Mouse (Mus musculus) adrenal gland, postnatal 14 days (tissue): ENCODE data around the gene Dctn2. TPM values are rescaled to one million over a fixed set of nuclear protein-coding genes. Genes with fewer than 3 reads are reported as not detected.
A peak's percentile ranks its signal among the peaks of the same experiment; 100 is the strongest.
"Not testable (repeated sequence)": the region's sequence is repeated elsewhere in the genome, so short reads cannot be mapped to it uniquely, and the experiment has no call there.

Source experiments
- DNase-seq: peaks from one replicate; pipeline ENCODE4 v3.0.0; 2021; ENCODE audit warnings: mixed read lengths
- total RNA-seq: library from RNA; stranded (reverse); gene quantifications from 2 replicates; pipeline ENCODE4 v1.2.3, GENCODE M21; 2021

Gene Dctn2
- total RNA-seq, 1 experiment from 2014 or later: 142 TPM

- DNase-seq: not testable (repeated sequence)
These were observed 48.8 kb downstream of the Dctn2 start for GRCm38 (mm10) chr10:127314950-127315349.

DNA sequence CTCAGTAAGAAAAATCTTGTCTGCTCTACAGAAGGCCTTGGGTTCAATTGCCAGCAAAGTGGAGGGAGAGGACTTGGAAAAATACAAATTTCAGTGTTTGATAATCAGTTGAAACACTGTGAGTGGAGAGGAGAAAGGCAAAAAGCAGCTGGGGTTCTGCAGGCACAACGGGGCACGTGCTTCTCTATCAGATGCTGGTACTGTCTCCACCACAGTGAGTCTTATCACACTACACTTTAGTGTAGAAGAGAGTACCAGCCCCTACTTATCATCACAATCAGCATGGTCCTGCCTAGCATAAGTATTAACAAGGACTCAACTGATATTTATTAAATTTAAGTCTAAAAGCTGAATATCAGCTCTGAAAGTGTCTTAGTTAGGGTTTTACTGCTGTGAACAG is 51.1 kb downstream of the Dctn2 start:
- DNase-seq: no peak

GRCm38 (mm10) chr10:127318009-127318408 is 51.8 kb downstream of the Dctn2 start:
- no peak for DNase-seq

- no peak for DNase-seq
These were observed 53.8 kb downstream of the Dctn2 start for GRCm38 (mm10) chr10:127319969-127320368.

GRCm38 (mm10) chr10:127321621-127322020 is 55.5 kb downstream of the Dctn2 start, which contains the start of gene Arhgap9:
Arhgap9 (plus strand) TSS chr10:127321964.
- DNase-seq: no peak

DNA sequence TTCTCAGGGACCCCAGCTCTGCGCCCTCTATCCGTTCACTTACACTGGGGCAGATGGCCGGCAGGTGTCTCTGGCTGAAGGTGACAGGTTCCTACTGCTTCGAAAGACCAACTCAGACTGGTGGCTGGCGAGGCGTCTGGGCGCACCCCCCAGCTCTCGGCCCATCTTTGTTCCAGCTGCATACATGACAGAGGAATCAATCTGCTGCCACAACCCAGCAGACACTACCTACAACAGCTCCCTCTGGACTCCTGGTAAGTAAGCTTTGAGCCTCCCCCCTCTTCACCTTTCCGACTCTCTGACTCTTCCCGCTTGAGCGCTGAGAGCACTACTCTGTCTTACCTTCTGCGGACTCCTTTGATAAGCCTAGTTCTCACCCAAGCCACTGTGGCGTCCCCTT is 56.0 kb downstream of the Dctn2 start:
- DNase-seq: no peak

- DNase-seq: no peak
These were observed 56.5 kb downstream of the Dctn2 start for GRCm38 (mm10) chr10:127322669-127323068.

DNA sequence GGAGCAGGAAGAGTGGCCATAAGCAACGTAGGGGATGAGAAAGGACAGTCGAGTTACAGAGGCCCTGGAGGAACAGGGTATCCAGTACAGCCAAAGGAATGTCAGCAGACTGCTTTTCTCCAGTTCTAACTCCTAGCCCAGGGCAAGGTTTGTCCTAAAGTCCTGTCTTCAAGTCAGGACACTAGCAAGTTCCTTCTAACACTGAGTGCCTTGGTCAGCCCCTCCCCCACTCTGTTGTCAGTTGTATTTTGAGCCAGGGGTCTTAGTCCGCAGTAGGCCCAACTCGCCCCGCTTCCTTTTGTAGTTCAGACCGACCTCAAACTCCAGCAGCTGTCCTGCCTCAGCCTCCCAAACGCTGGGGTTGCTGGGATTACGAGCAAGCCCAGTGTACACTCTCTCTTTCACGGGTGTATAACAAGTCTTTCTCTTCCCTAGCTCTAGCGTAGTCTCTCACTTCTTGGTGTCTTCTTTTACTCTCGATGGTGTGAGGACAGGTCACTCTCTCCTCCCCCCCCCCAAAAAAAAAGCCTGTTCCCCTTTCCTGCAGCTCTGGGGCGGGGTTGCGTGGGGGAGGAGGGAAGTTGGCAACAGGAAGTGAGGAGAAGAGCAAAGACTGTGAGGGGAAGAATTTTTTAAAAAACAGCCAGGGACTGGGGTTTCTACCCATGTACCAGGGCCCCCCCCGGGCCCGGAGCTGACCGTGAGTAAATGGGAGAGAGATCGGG is 57.1 kb downstream of the Dctn2 start:
- DNase-seq: no peak

DNA sequence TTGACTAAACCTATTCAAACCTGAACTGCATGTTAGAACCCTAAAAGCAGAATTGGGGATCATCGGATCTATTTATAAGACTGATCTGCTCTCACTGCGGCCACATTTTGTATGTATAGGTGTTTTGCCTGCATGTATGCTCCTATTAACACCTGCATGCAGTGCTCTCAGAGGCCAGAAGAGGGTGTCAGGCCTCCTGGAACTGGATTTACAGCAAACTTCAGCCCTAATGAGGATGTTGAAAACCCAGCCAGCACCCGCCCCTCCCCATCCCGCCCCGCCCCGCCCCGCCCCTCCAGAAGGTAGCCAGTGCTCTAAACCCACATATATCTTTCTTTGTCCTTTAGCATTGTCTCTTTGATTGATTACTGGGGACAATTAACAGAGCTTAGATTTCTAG is 58.3 kb downstream of the Dctn2 start:
- peak; percentile 62 for DNase-seq

- no peak for DNase-seq
These were observed 59.4 kb downstream of the Dctn2 start for GRCm38 (mm10) chr10:127325454-127326016.

GRCm38 (mm10) chr10:127326017-127326801 is 60.0 kb downstream of the Dctn2 start:
- DNase-seq: peak; percentile 54

- peak; percentile 52 for DNase-seq
These were observed 60.7 kb downstream of the Dctn2 start for GRCm38 (mm10) chr10:127326828-127327227.

DNA sequence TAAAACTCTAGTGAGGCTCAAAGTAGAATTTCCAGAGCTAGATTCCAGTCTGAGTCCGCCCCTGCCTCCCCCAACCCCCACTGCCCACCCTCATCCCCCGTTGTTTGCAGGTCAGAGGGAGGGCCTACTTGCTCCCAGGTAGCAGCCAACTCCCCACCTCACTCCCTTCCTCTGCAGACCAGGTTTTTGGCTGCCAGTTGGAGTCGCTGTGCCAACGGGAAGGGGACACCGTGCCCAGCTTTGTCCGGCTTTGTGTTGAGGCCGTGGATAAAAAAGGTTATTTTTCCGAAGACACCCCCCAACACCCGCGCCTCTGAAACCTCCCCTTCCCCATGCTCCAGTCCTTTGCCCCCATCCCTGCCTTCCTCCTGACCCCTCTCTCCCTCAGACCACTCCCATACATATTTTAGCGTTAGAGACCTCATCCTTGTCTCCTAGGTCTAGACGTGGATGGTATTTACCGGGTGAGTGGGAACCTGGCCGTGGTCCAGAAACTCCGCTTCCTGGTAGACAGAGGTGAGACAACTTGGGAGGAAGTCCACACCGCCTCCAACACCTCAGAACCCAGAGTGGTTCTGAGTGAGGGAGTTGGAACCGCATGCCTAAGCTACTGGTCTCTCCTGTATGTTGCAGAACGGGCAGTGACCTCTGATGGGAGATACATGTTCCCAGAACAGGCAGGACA is 61.4 kb downstream of the Dctn2 start:
- DNase-seq: no peak

GRCm38 (mm10) chr10:127330212-127330611 is 64.0 kb downstream of the Dctn2 start:
- DNase-seq: no peak

Other genes with a start within 250 kb of the Dctn2 start
- gene Tsfm, start 235.5 kb upstream of the Dctn2 start, total RNA-seq: 57.6 and 58.7 TPM in 2 replicates
- gene Mettl1, start 225.0 kb upstream of the Dctn2 start, total RNA-seq: 12.4 and 18.1 TPM in 2 replicates
- gene Eef1akmt3, start 224.9 kb upstream of the Dctn2 start, total RNA-seq: 0.15 and 0.23 TPM in 2 replicates
- 0.26 and 0.41 TPM in 2 replicates for gene Cyp27b1, start 218.1 kb upstream of the Dctn2 start, total RNA-seq
- gene March9, start 206.2 kb upstream of the Dctn2 start, total RNA-seq: 6.2 and 8.0 TPM in 2 replicates
- gene Cdk4, start 202.8 kb upstream of the Dctn2 start, total RNA-seq: 242 and 253 TPM in 2 replicates
- gene Tspan31, start 196.1 kb upstream of the Dctn2 start, total RNA-seq: 76.3 and 96.5 TPM in 2 replicates
- 6.9 and 14.3 TPM in 2 replicates for gene Agap2, start 191.1 kb upstream of the Dctn2 start, total RNA-seq
- gene Os9, start 145.2 kb upstream of the Dctn2 start, total RNA-seq: 97.9 and 108 TPM in 2 replicates
- gene B4galnt1, start 101.1 kb upstream of the Dctn2 start, total RNA-seq: 14.6 and 24.7 TPM in 2 replicates
- gene Slc26a10, start 85.7 kb upstream of the Dctn2 start, total RNA-seq: 10.4 and 10.8 TPM in 2 replicates
- 22.3 and 28.5 TPM in 2 replicates for gene Arhgef25, start 76.3 kb upstream of the Dctn2 start, total RNA-seq
- gene Dtx3, start 70.6 kb upstream of the Dctn2 start, total RNA-seq: 60.7 and 66.5 TPM in 2 replicates
- gene Pip4k2c, start 54.8 kb upstream of the Dctn2 start, total RNA-seq: 28.5 and 29.2 TPM in 2 replicates
- 7.6 and 11.5 TPM in 2 replicates for gene Kif5a, start 3.0 kb upstream of the Dctn2 start, total RNA-seq
- gene Mbd6, start 22.6 kb downstream of the Dctn2 start, total RNA-seq: 47.9 and 54.0 TPM in 2 replicates
- gene Mars, start 45.4 kb downstream of the Dctn2 start, total RNA-seq: 81.9 and 98.4 TPM in 2 replicates
- 2.1 and 15.2 TPM in 2 replicates for gene Arhgap9, start 55.6 kb downstream of the Dctn2 start, total RNA-seq
- 3.9 and 4.7 TPM in 2 replicates for gene Gli1, start 75.6 kb downstream of the Dctn2 start, total RNA-seq
- 0.82 TPM in 1 of 2 replicates, not detected in the other for gene Inhbe, start 88.0 kb downstream of the Dctn2 start, total RNA-seq
- 0.79 and 14.4 TPM in 2 replicates for gene Inhbc, start 104.1 kb downstream of the Dctn2 start, total RNA-seq
- gene R3hdm2, start 114.0 kb downstream of the Dctn2 start, total RNA-seq: 113 TPM in 2 replicates
- gene Stac3, start 235.3 kb downstream of the Dctn2 start, total RNA-seq: 1.7 and 2.7 TPM in 2 replicates
- gene Ndufa4l2, start 248.6 kb downstream of the Dctn2 start, total RNA-seq: 53.5 and 55.7 TPM in 2 replicates